Comparison of ENCODE assay signal across 14 mouse cellular contexts in genomic region chr19:5150358-5150757, GRCm38 (mm10). TPM values are rescaled to one million over a fixed set of nuclear protein-coding genes. Genes with fewer than 3 reads are reported as not detected.
A peak's percentile ranks its signal among the peaks of the same experiment; 100 is the strongest.
DNase-seq lines count a peak whose midpoint lies in the region; ATAC-seq and TF ChIP-seq lines count a peak whose summit lies in the region.
"Had no signal": no experiment of that assay in that cellular context is flagged by ENCODE, and none has a peak within 500 bp of the region (broad histone marks: within the 10 kb centered on the region; RNA-seq: fewer than 3 reads in every experiment).

No protein-coding gene starts in this region.

- no peak overlapping the region for H3K9ac ChIP-seq in midbrain, embryonic 13.5 days (replicated peaks)
- H3K9ac ChIP-seq in forebrain, embryonic 11.5 days (ENCODE audit: low read length) = no peak overlapping the region
- H3K9ac ChIP-seq: lung, embryonic 14.5 days; neural tube, embryonic 13.5 days had no signal

- no peaks in the 10 kb centered on the region for H3K9me3 ChIP-seq in midbrain, embryonic 13.5 days
- no peaks in the 10 kb centered on the region for H3K9me3 ChIP-seq in forebrain, embryonic 11.5 days (ENCODE audit: control insufficient read depth, low read length)
- H3K9me3 ChIP-seq: neural tube, embryonic 13.5 days had no signal

- no peaks in the 10 kb centered on the region for H3K27me3 ChIP-seq in cerebellum, adult 2 months (ENCODE audit: control insufficient read depth, insufficient read depth, low read length)
- no peaks in the 10 kb centered on the region for H3K27me3 ChIP-seq in midbrain, embryonic 13.5 days
- no peaks in the 10 kb centered on the region for H3K27me3 ChIP-seq in forebrain, embryonic 11.5 days (ENCODE audit: control insufficient read depth, insufficient read depth, low read length)
- H3K27me3 ChIP-seq: neural tube, embryonic 13.5 days; Patski had no signal

- no peak for TF ChIP-seq CTCF in cerebellum, adult 2 months (IDR thresholded peaks at IDR 0.05; ENCODE audit: borderline replicate concordance, insufficient read depth, low read depth, low read length)

- H3K4me1 ChIP-seq in cerebellum, adult 2 months (ENCODE audit: control insufficient read depth, insufficient read depth, low read length) = peaks cover 25% of the 10 kb centered on the region
- no peaks in the 10 kb centered on the region for H3K4me1 ChIP-seq in midbrain, embryonic 13.5 days (replicated peaks)
- H3K4me1 ChIP-seq in forebrain, embryonic 11.5 days (replicated peaks; ENCODE audit: control insufficient read depth, insufficient read depth, low read length) = no peaks in the 10 kb centered on the region

- H3K4me2 ChIP-seq in midbrain, embryonic 13.5 days (replicated peaks) = no peak overlapping the region
- H3K4me2 ChIP-seq in forebrain, embryonic 11.5 days (ENCODE audit: low read depth, low read length, severe bottlenecking) = no peak overlapping the region
- H3K4me2 ChIP-seq: lung, embryonic 14.5 days; neural tube, embryonic 13.5 days had no signal

- no peak for ATAC-seq in midbrain, embryonic 13.5 days
- no peak for ATAC-seq in forebrain, embryonic 11.5 days (replicated peaks; ENCODE audit: low FRiP score)
- ATAC-seq: forebrain, embryonic 16.5 days; Patski had no signal

- H3K27ac ChIP-seq in cerebellum, adult 2 months (ENCODE audit: insufficient read depth, low read length) = peak overlapping the region; percentile 55
- H3K27ac ChIP-seq in midbrain, embryonic 13.5 days = no peak overlapping the region
- H3K27ac ChIP-seq in forebrain, embryonic 11.5 days (ENCODE audit: low read depth, low read length) = no peak overlapping the region
- H3K27ac ChIP-seq: heart, adult 2 months had no signal

- H3K4me3 ChIP-seq in cerebellum, adult 2 months (replicated peaks; ENCODE audit: insufficient read depth, low read depth, low read length) = no peak overlapping the region
- no peak overlapping the region for H3K4me3 ChIP-seq in midbrain, embryonic 13.5 days (replicated peaks)
- H3K4me3 ChIP-seq in forebrain, embryonic 11.5 days (ENCODE audit: low read depth, low read length) = no peak overlapping the region
- H3K4me3 ChIP-seq: heart, adult 2 months; neural tube, embryonic 13.5 days had no signal

- TF ChIP-seq POLR2A in cerebellum, adult 2 months (IDR thresholded peaks at IDR 0.05; ENCODE audit: borderline replicate concordance, insufficient read depth, low read length) = no peak

- peak; percentile 55 to 81 for DNase-seq in cerebellum, adult 2 months
- no peak for DNase-seq in cerebellum, adult 11 months
- peak; percentile 60 to 66 for DNase-seq in cerebellum, postnatal 25 days
- DNase-seq in layer of hippocampus, adult 9-10 months (ENCODE audit: low spot score) = peak; percentile 50
- DNase-seq in right cerebral cortex, postnatal 10 days (ENCODE audit: low spot score in 2 of 2) = peak; percentile 77 to 87
- no peak for DNase-seq in urinary bladder, postnatal 36 days (ENCODE audit: low spot score in 2 of 2)
- DNase-seq in forebrain, embryonic 11.5 days (ENCODE audit: low spot score) = no peak
- DNase-seq: heart, adult 2 months; kidney, adult 2 months; lung, embryonic 14.5 days had no signal

- WGBS in cerebellum, adult 2 months = 40% methylated on average over 6 of the region's 6 CpGs
- 93% methylated on average over 6 of the region's 6 CpGs for WGBS in midbrain, embryonic 13.5 days
- 90% methylated on average over 6 of the region's 6 CpGs for WGBS in forebrain, embryonic 11.5 days

- peaks cover 36% of the 10 kb centered on the region for H3K36me3 ChIP-seq in midbrain, embryonic 13.5 days
- no peaks in the 10 kb centered on the region; the same call in 1 of the 2 replicates for H3K36me3 ChIP-seq in forebrain, embryonic 11.5 days (ENCODE audit: control insufficient read depth, insufficient read depth, low read length)

RNA-seq across cellular contexts. Expression of gene Klc2, which starts 32.0 kb away (rescaled TPM):
- polyA plus RNA-seq in cerebellum, adult 2 months (2012; rRNA removed) = 318 and 338 TPM in 2 replicates
- polyA plus RNA-seq in midbrain, embryonic 13.5 days (2015; fragmentation: Nextera tagmentation; extraction: Ambion mirVana) = 63.1 and 69.0 TPM in 2 replicates
- polyA plus RNA-seq in forebrain, embryonic 11.5 days (2014; fragmentation: Nextera tagmentation; extraction: Ambion mirVana) = 35.3 and 38.5 TPM in 2 replicates

RNA-seq across cellular contexts. Expression of gene Rab1b, which starts 43.5 kb away (rescaled TPM):
- 191 and 195 TPM in 2 replicates for polyA plus RNA-seq in cerebellum, adult 2 months (2012; rRNA removed)
- polyA plus RNA-seq in midbrain, embryonic 13.5 days (2015; fragmentation: Nextera tagmentation; extraction: Ambion mirVana) = 238 and 242 TPM in 2 replicates
- 250 and 262 TPM in 2 replicates for polyA plus RNA-seq in forebrain, embryonic 11.5 days (2014; fragmentation: Nextera tagmentation; extraction: Ambion mirVana)

RNA-seq across cellular contexts. Expression of gene Cnih2, which starts 52.0 kb away (rescaled TPM):
- 89.3 and 90.3 TPM in 2 replicates for polyA plus RNA-seq in cerebellum, adult 2 months (2012; rRNA removed)
- 321 and 357 TPM in 2 replicates for polyA plus RNA-seq in midbrain, embryonic 13.5 days (2015; fragmentation: Nextera tagmentation; extraction: Ambion mirVana)
- polyA plus RNA-seq in forebrain, embryonic 11.5 days (2014; fragmentation: Nextera tagmentation; extraction: Ambion mirVana) = 93.2 and 112 TPM in 2 replicates

Comparison
In these comparisons a context has a peak if more than half of its experiments do, and no peak if none do; other contexts are left out.
1. DNase-seq: peak in cerebellum, adult 2 months (2 of 2), cerebellum, postnatal 25 days (2 of 2), layer of hippocampus, adult 9-10 months (single experiment) and right cerebral cortex, postnatal 10 days (2 of 2); none in cerebellum, adult 11 months (single experiment), urinary bladder, postnatal 36 days (0 of 2) and forebrain, embryonic 11.5 days (single experiment).